Mouse (Mus musculus) lung, postnatal 0 days (tissue): Measurements from ENCODE around the gene H2al2a.

ENCODE experiments used
- CTCF ChIP-seq: IDR thresholded peaks from 2 replicates; pipeline ENCODE4 v1.5.1; 2016; ENCODE audit warnings: antibody characterized with exemption, mild to moderate bottlenecking
- EP300 ChIP-seq: IDR thresholded peaks from 2 replicates; pipeline ENCODE4 v1.6.1; 2016; ENCODE audit warnings: antibody characterized with exemption, mild to moderate bottlenecking, control low read depth

DNA sequence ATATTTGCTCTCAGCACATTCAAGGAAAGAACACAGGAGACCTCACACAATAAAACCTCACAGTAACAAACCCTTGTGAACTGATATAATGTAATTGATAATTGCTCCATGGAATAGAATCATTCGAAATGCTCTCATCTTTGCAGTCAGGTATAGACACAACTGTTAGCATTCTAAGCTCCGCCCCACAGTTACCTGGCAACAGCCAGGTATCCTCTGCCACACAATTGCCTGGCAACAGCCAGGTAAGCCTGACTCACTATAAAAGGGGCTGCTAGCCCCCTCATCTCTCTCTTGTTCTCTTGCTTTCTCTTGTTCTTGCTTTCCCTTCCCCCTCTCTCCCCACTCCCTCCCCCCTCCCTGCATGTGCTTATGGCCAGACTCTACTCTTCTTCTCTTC, 28.2 kb downstream of the H2al2a start:
- TF ChIP-seq CTCF (no peak), EP300 (no peak)
